Mouse (Mus musculus): ENCODE measurements around the gene Alg14. TPM values are rescaled to one million over a fixed set of nuclear protein-coding genes. Genes with fewer than 3 reads are reported as not detected.

Gene Alg14
- total and polyA plus RNA-seq, 3 experiments = 3.2 to 20.1 TPM; not detected in 1

GRCm38 (mm10) chr3:121261251-121261650 is 30.3 kb upstream of the Alg14 start:
- no peaks in the 10 kb centered on the region for H3K79me2 ChIP-seq (ENCODE audit: control insufficient read depth, insufficient read depth, low read length, poor library complexity)
- peaks cover 4 to 14% of the 10 kb centered on the region in 2 experiments; a peak in 3 of 4 replicates for H3K4me1 ChIP-seq (ENCODE audit: control insufficient read depth in 1 of 2, insufficient read depth in 2 of 2, low read length in 2 of 2)
- no peaks in the 10 kb centered on the region for H3K9me3 ChIP-seq (replicated peaks; ENCODE audit: insufficient read depth, low read length)
- H3K27me3 ChIP-seq (ENCODE audit: control insufficient read depth in 1 of 2, insufficient read depth in 2 of 2, low read length in 2 of 2) = peaks cover 26% of the 10 kb centered on the region in 2 experiments
- H3K27ac ChIP-seq (ENCODE audit: control insufficient read depth, low read depth, low read length) = no peak overlapping the region
- H3K4me3 ChIP-seq (ENCODE audit: control insufficient read depth in 1 of 2, insufficient read depth in 1 of 2, low read depth in 2 of 2, low read length in 2 of 2) = no peak overlapping the region
- no peak for TF ChIP-seq UBTF (IDR thresholded peaks at IDR 0.05; ENCODE audit: borderline replicate concordance, insufficient read depth, low read depth, low read length)
- no peak overlapping the region for H3K9ac ChIP-seq (ENCODE audit: control insufficient read depth, low read depth, low read length, poor library complexity, severe bottlenecking)
- peaks cover 0 to 9% of the 10 kb centered on the region in 2 experiments; a peak in 2 of 4 replicates for H3K36me3 ChIP-seq (ENCODE audit: control insufficient read depth in 1 of 2, insufficient read depth in 2 of 2, low read length in 2 of 2)
- DNase-seq (ENCODE audit: low read depth, low spot score) = peak; percentile 14

GRCm38 (mm10) chr3:121261939-121262520 is 29.5 kb upstream of the Alg14 start:
- H3K79me2 ChIP-seq (ENCODE audit: control insufficient read depth, insufficient read depth, low read length, poor library complexity) = no peaks in the 10 kb centered on the region
- peaks cover 3 to 13% of the 10 kb centered on the region in 2 experiments; a peak in 3 of 4 replicates for H3K4me1 ChIP-seq (ENCODE audit: control insufficient read depth in 1 of 2, insufficient read depth in 2 of 2, low read length in 2 of 2)
- TF ChIP-seq SIN3A (IDR thresholded peaks at IDR 0.05; ENCODE audit: low read length) (no peak), ZC3H11A (IDR thresholded peaks at IDR 0.05; ENCODE audit: low read depth, low read length) (no peak), MYB (IDR thresholded peaks at IDR 0.05; ENCODE audit: low read depth, low read length) (no peak), USF2 (IDR thresholded peaks at IDR 0.05; ENCODE audit: borderline replicate concordance in 1 of 2, insufficient read depth in 1 of 2, low read depth in 1 of 2, low read length in 2 of 2) (no peak), RCOR1 (IDR thresholded peaks at IDR 0.05; ENCODE audit: low read depth, low read length) (no peak), GATA1 (IDR thresholded peaks at IDR 0.05; ENCODE audit: low read depth, low read length) (no peak), TAL1 (IDR thresholded peaks at IDR 0.05; ENCODE audit: low read length) (no peak), HCFC1 (IDR thresholded peaks at IDR 0.05; ENCODE audit: low read depth, low read length) (no peak), TCF12 (IDR thresholded peaks at IDR 0.05; ENCODE audit: low read depth, low read length) (no peak), POLR2AphosphoS5 (IDR thresholded peaks at IDR 0.05; ENCODE audit: borderline replicate concordance, low read depth, low read length) (no peak), E2F4 (IDR thresholded peaks at IDR 0.05; ENCODE audit: borderline replicate concordance, low read depth, low read length) (no peak), TBP (IDR thresholded peaks at IDR 0.05; ENCODE audit: low read depth, low read length) (no peak), RAD21 (IDR thresholded peaks at IDR 0.05; ENCODE audit: low read depth, low read length) (no peak), CHD2 (IDR thresholded peaks at IDR 0.05; ENCODE audit: low read length) (no peak), SMC3 (IDR thresholded peaks at IDR 0.05; ENCODE audit: low read depth, low read length) (no peak)
- peak; percentile 22 for DNase-seq (ENCODE audit: low read depth, low spot score)
- peak overlapping the region; percentile 34 to 49; a peak in 3 of 4 replicates for H3K4me3 ChIP-seq (ENCODE audit: control insufficient read depth in 1 of 2, insufficient read depth in 1 of 2, low read depth in 2 of 2, low read length in 2 of 2)
- H3K27me3 ChIP-seq (ENCODE audit: control insufficient read depth in 1 of 2, insufficient read depth in 2 of 2, low read length in 2 of 2) = peaks cover 26 to 28% of the 10 kb centered on the region in 2 experiments
- no peak overlapping the region for H3K27ac ChIP-seq (ENCODE audit: control insufficient read depth, low read depth, low read length)
- no peaks in the 10 kb centered on the region for H3K9me3 ChIP-seq (replicated peaks; ENCODE audit: insufficient read depth, low read length)
- H3K9ac ChIP-seq (ENCODE audit: control insufficient read depth, low read depth, low read length, poor library complexity, severe bottlenecking) = peak overlapping the region; percentile 57
- peaks cover 0 to 7% of the 10 kb centered on the region in 2 experiments; a peak in 2 of 4 replicates for H3K36me3 ChIP-seq (ENCODE audit: control insufficient read depth in 1 of 2, insufficient read depth in 2 of 2, low read length in 2 of 2)
